Mouse (Mus musculus): ENCODE data around the gene Crygd. TPM values are rescaled to one million over a fixed set of nuclear protein-coding genes. Genes with fewer than 3 reads are reported as not detected.

The Crygd gene
- total RNA-seq, 2 experiments from 2014 or later: not detected

GRCm38 (mm10) chr1:65046401-65047109 lies 16.7 kb downstream of the Crygd start:
- DNase-seq: peak; percentile 24 to 59
- intact Hi-C loops (cut with DNase I): loop anchor here (2.0 kb wide), 2 partner anchors 28 to 132 kb away; no protein-coding TSS in a partner anchor

GRCm38 (mm10) chr1:65043433-65043832 lies 19.8 kb downstream of the Crygd start:
- intact Hi-C loops (cut with DNase I): no loop called here
- DNase-seq: no peak

GRCm38 (mm10) chr1:65041837-65042236 lies 21.4 kb downstream of the Crygd start:
- intact Hi-C loops (cut with DNase I): no loop called here
- DNase-seq: no peak

- intact Hi-C loops (cut with DNase I): no loop called here
- DNase-seq: no peak
These were observed 22.4 kb downstream of the Crygd start for GRCm38 (mm10) chr1:65040806-65041205.

GRCm38 (mm10) chr1:65039679-65040078 lies 23.6 kb downstream of the Crygd start:
- no peak for DNase-seq
- intact Hi-C loops (cut with DNase I): no loop called here

- intact Hi-C loops (cut with DNase I): no loop called here
These were observed 25.7 kb downstream of the Crygd start for GRCm38 (mm10) chr1:65037542-65037941.

GRCm38 (mm10) chr1:65035513-65035912 lies 27.7 kb downstream of the Crygd start:
- intact Hi-C loops (cut with DNase I): no loop called here
- DNase-seq: no peak

More at GRCm38 (mm10) chr1:65037542-65037941, 25.7 kb downstream of the Crygd start:
- no peak for DNase-seq

- intact Hi-C loops (cut with DNase I): no loop called here
- no peak for DNase-seq
These were observed 30.6 kb downstream of the Crygd start, which contains the start of gene Akr1cl for GRCm38 (mm10) chr1:65032641-65033040. Gene Akr1cl (minus strand): TSS chr1:65032759.

- intact Hi-C loops (cut with DNase I): no loop called here
- DNase-seq: no peak
These were observed 35.0 kb downstream of the Crygd start for GRCm38 (mm10) chr1:65028206-65028605.

GRCm38 (mm10) chr1:65012726-65013125 lies 50.5 kb downstream of the Crygd start:
- intact Hi-C loops (cut with DNase I): loop anchor here (5.0 kb wide), 2 partner anchors 295 to 395 kb away; partner anchors contain the start of gene Mettl21a
- no peak for DNase-seq

Other genes starting within 250 kb of the Crygd start
- gene Plekhm3, start 106.6 kb downstream of the Crygd start, total RNA-seq (2021): 10 to 100 TPM in 1 of 2 experiments, 1 to 10 TPM in 1; 8.8 to 10.7 TPM
- gene Akr1cl, start 30.7 kb downstream of the Crygd start, total RNA-seq (2021): under 1 TPM; 0.30 to 0.38 TPM
- not detected for gene Cryge, start 12.3 kb downstream of the Crygd start, total RNA-seq (2021)
- not detected for gene Crygc, start 10.2 kb upstream of the Crygd start, total RNA-seq (2021)
- gene Crygb, start 18.8 kb upstream of the Crygd start, total RNA-seq (2021): not detected
- gene Cryga, start 39.9 kb upstream of the Crygd start, total RNA-seq (2021): not detected
- not detected for gene Gm28845, start 56.1 kb upstream of the Crygd start, total RNA-seq (2021)
- not detected for gene D630023F18Rik, start 59.8 kb upstream of the Crygd start, total RNA-seq (2021)
- 10 to 100 TPM; 48.1 to 51.8 TPM for gene Idh1, start 123.0 kb upstream of the Crygd start, total RNA-seq (2021)
- gene Pikfyve, start 123.2 kb upstream of the Crygd start, total RNA-seq (2021): 10 to 100 TPM; 15.3 to 17.3 TPM
- not detected for gene Pth2r, start 218.6 kb upstream of the Crygd start, total RNA-seq (2021)

Measured in heart, postnatal 10 days (tissue).